Mouse (Mus musculus): ENCODE results near the gene Ggta1. TPM values are rescaled to one million over a fixed set of nuclear protein-coding genes. Genes with fewer than 3 reads are reported as not detected.

Ggta1 gene
- polyA plus RNA-seq, 2 experiments = 6.3 to 7.6 TPM

GRCm38 (mm10) chr2:35422384-35422783 lies 40.6 kb downstream of the Ggta1 start:
- Histone ChIP-seq H3K4me1 (replicated peaks; ENCODE audit: control insufficient read depth in 2 of 2, insufficient read depth in 2 of 2, low read length in 1 of 2) (peaks cover 38 to 39% of the 10 kb centered on the region in 2 experiments), H3K9ac (replicated peaks) (no peak overlapping the region), H3K27me3 (ENCODE audit: control insufficient read depth, insufficient read depth, low read length) (no peaks in the 10 kb centered on the region), H3K36me3 (replicated peaks; ENCODE audit: control insufficient read depth, insufficient read depth, low read depth) (peaks cover 13% of the 10 kb centered on the region), H3K9me3 (ENCODE audit: control insufficient read depth, low read length) (no peaks in the 10 kb centered on the region), H3K4me3 (ENCODE audit: insufficient read depth in 1 of 2, low read depth in 2 of 2, low read length in 2 of 2) (no peak overlapping the region), H3K27ac (no peak overlapping the region), H3K4me2 (ENCODE audit: low read depth) (no peak overlapping the region)
- DNase-seq (ENCODE audit: low read depth in 3 of 3, low spot score in 3 of 3) = no peak
- TF ChIP-seq CTCF (IDR thresholded peaks at IDR 0.05; ENCODE audit: low read depth) = no peak
- TF ChIP-seq EP300 (IDR thresholded peaks at IDR 0.05; ENCODE audit: low read depth) = no peak
- no peak for ATAC-seq (ENCODE audit: insufficient read depth)
- 68% methylated on average over 3 of the region's 3 CpGs for WGBS (ENCODE audit: insufficient replicate concordance)

DNA sequence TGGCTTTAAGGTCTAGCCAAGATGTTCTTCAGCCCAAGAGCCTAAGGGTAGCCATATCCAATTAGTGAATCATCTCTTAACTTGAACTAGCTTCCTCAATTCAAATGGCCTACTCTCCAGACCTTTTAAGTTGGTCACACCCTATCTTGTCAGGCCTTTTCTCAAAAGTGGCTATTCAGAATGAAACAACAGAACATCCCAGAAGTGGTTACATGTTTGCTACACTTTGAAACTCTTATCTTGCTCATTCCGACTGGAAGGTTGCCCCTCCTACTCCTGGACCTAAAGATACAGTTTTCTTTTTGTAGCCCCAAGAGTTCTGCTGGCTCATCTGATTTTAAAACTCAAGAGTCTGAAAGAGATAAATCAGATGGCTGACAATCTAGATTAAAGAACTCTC lies 42.4 kb downstream of the Ggta1 start:
- H3K9me3 ChIP-seq (ENCODE audit: control insufficient read depth, low read length) = no peaks in the 10 kb centered on the region
- peak; percentile 80 for TF ChIP-seq EP300 (IDR thresholded peaks at IDR 0.05; ENCODE audit: low read depth)
- TF ChIP-seq CTCF (IDR thresholded peaks at IDR 0.05; ENCODE audit: low read depth) = no peak
- WGBS (ENCODE audit: insufficient replicate concordance) = 23% methylated on average over 1 of the region's 1 CpGs
- peak overlapping the region; percentile 24 for H3K4me2 ChIP-seq (ENCODE audit: low read depth)
- no peaks in the 10 kb centered on the region for H3K27me3 ChIP-seq (ENCODE audit: control insufficient read depth, insufficient read depth, low read length)
- DNase-seq (ENCODE audit: low read depth in 3 of 3, low spot score in 3 of 3) = peak; percentile 63 to 76 (median 68)
- 0 out of 2 replicates have a peak overlapping the region, but pooled peaks have one; percentile 2 for H3K9ac ChIP-seq (replicated peaks)
- H3K4me3 ChIP-seq (ENCODE audit: insufficient read depth in 1 of 2, low read depth in 2 of 2, low read length in 2 of 2) = no peak overlapping the region
- H3K36me3 ChIP-seq (replicated peaks; ENCODE audit: control insufficient read depth, insufficient read depth, low read depth) = peaks cover 13% of the 10 kb centered on the region
- peaks cover 43 to 47% of the 10 kb centered on the region in 2 experiments for H3K4me1 ChIP-seq (replicated peaks; ENCODE audit: control insufficient read depth in 2 of 2, insufficient read depth in 2 of 2, low read length in 1 of 2)
- peak; percentile 60; the same call in 1 of the 2 replicates for ATAC-seq (ENCODE audit: insufficient read depth)
- peak overlapping the region; percentile 66 for H3K27ac ChIP-seq

DNA sequence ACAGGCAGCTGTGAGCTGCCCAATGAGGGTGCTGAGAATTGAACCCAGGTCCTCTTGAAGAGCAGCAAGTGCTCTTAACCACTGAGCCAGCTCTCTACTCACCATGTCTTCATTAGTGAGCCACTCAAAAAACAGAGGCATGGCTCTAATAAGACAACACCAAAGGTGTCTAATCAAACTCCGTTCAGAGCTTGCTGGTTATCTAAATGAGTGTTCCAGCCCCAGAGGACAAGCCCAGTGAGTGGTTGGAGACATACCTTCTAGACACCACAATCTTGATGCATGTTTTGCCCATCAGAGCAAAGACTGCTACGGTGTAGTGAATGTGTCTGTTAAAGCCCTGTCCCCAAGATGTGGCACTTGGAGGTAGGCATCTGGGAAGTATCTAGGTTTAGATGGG lies 43.4 kb downstream of the Ggta1 start:
- TF ChIP-seq EP300 (IDR thresholded peaks at IDR 0.05; ENCODE audit: low read depth) (peak; percentile 76), CTCF (IDR thresholded peaks at IDR 0.05; ENCODE audit: low read depth) (no peak)
- no peaks in the 10 kb centered on the region for H3K27me3 ChIP-seq (ENCODE audit: control insufficient read depth, insufficient read depth, low read length)
- peak; percentile 83 for ATAC-seq (ENCODE audit: insufficient read depth)
- H3K36me3 ChIP-seq (replicated peaks; ENCODE audit: control insufficient read depth, insufficient read depth, low read depth) = peaks cover 13% of the 10 kb centered on the region
- no peaks in the 10 kb centered on the region for H3K9me3 ChIP-seq (ENCODE audit: control insufficient read depth, low read length)
- peak; percentile 58 to 61 (median 60) for DNase-seq (ENCODE audit: low read depth in 3 of 3, low spot score in 3 of 3)
- 27% methylated on average over 2 of the region's 2 CpGs for WGBS (ENCODE audit: insufficient replicate concordance)
- H3K4me2 ChIP-seq (ENCODE audit: low read depth) = peak overlapping the region; percentile 47
- H3K4me1 ChIP-seq (replicated peaks; ENCODE audit: control insufficient read depth in 2 of 2, insufficient read depth in 2 of 2, low read length in 1 of 2) = peaks cover 43 to 47% of the 10 kb centered on the region in 2 experiments
- peak overlapping the region; percentile 18 for H3K9ac ChIP-seq (replicated peaks)
- H3K27ac ChIP-seq = peak overlapping the region; percentile 66
- H3K4me3 ChIP-seq (ENCODE audit: insufficient read depth in 1 of 2, low read depth in 2 of 2, low read length in 2 of 2) = no peak overlapping the region

DNA sequence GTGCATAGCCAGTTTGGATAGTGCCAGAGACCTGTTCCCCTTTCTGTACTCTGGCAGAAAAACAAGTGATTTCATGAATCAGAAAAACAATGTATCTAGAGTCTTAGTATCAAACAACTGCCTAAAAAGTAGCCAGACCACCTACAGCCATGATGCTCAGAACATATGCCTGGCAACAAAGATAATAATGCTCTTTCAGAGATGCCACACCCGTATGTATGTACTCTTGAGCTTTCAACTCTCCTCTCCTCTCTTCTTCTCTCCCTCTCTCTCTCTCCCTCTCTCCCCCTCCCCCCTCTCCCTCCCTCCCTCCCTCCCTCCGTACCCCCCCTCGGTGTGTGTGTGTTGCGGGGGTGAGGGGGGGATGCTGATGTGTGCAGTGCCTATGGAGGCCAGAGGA lies 43.8 kb downstream of the Ggta1 start:
- H3K27me3 ChIP-seq (ENCODE audit: control insufficient read depth, insufficient read depth, low read length) = no peaks in the 10 kb centered on the region
- no peak overlapping the region for H3K4me3 ChIP-seq (ENCODE audit: insufficient read depth in 1 of 2, low read depth in 2 of 2, low read length in 2 of 2)
- ATAC-seq (ENCODE audit: insufficient read depth) (peak; percentile 76), DNase-seq (ENCODE audit: low read depth in 3 of 3, low spot score in 3 of 3) (peak in 2 of 3 experiments; percentile 30 to 35)
- peak overlapping the region; percentile 18 for H3K9ac ChIP-seq (replicated peaks)
- no peak for TF ChIP-seq CTCF (IDR thresholded peaks at IDR 0.05; ENCODE audit: low read depth)
- peak; percentile 39; the same call in 1 of the 2 replicates for TF ChIP-seq EP300 (IDR thresholded peaks at IDR 0.05; ENCODE audit: low read depth)
- peaks cover 13% of the 10 kb centered on the region for H3K36me3 ChIP-seq (replicated peaks; ENCODE audit: control insufficient read depth, insufficient read depth, low read depth)
- no peaks in the 10 kb centered on the region for H3K9me3 ChIP-seq (ENCODE audit: control insufficient read depth, low read length)
- peaks cover 43 to 46% of the 10 kb centered on the region in 2 experiments for H3K4me1 ChIP-seq (replicated peaks; ENCODE audit: control insufficient read depth in 2 of 2, insufficient read depth in 2 of 2, low read length in 1 of 2)
- H3K4me2 ChIP-seq (ENCODE audit: low read depth) = peak overlapping the region; percentile 47
- H3K27ac ChIP-seq = peak overlapping the region; percentile 66
- 60% methylated on average over 4 of the region's 4 CpGs for WGBS (ENCODE audit: insufficient replicate concordance)

DNA sequence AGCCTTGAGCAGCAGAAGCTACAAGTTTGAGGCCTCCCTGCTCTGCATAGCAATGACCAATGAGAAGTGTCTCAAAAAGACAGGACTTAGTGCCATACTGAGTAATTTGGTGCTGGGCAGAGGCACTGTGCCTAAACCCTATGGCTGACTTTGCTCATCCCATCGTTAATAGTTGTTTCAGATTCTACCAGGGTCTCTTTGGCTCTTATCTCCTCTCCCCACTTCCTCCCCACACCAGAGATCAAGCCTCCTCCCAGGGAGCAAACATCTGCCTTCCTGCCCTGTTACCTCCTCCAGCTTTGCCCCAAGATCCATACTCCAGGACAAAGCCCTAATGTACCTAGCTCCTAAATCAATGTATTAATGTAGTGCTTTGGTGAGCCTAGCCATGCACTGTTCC lies 45.8 kb downstream of the Ggta1 start:
- DNase-seq (ENCODE audit: low read depth in 3 of 3, low spot score in 3 of 3) (no peak), ATAC-seq (ENCODE audit: insufficient read depth) (no peak)
- no peaks in the 10 kb centered on the region for H3K9me3 ChIP-seq (ENCODE audit: control insufficient read depth, low read length)
- H3K9ac ChIP-seq (replicated peaks) = no peak overlapping the region
- peaks cover 43 to 48% of the 10 kb centered on the region in 2 experiments for H3K4me1 ChIP-seq (replicated peaks; ENCODE audit: control insufficient read depth in 2 of 2, insufficient read depth in 2 of 2, low read length in 1 of 2)
- TF ChIP-seq CTCF (IDR thresholded peaks at IDR 0.05; ENCODE audit: low read depth) (no peak), EP300 (IDR thresholded peaks at IDR 0.05; ENCODE audit: low read depth) (no peak)
- no peak overlapping the region for H3K27ac ChIP-seq
- peaks cover 9% of the 10 kb centered on the region for H3K36me3 ChIP-seq (replicated peaks; ENCODE audit: control insufficient read depth, insufficient read depth, low read depth)
- no peak overlapping the region for H3K4me2 ChIP-seq (ENCODE audit: low read depth)
- H3K27me3 ChIP-seq (ENCODE audit: control insufficient read depth, insufficient read depth, low read length) = no peaks in the 10 kb centered on the region
- no peak overlapping the region for H3K4me3 ChIP-seq (ENCODE audit: insufficient read depth in 1 of 2, low read depth in 2 of 2, low read length in 2 of 2)
- WGBS (ENCODE audit: insufficient replicate concordance) = 0% methylated on average over 1 of the region's 1 CpGs
